Mouse (Mus musculus): ENCODE measurements around the gene Serpinb9b. TPM values are rescaled to one million over a fixed set of nuclear protein-coding genes. Genes with fewer than 3 reads are reported as not detected.

Serpinb9b gene
- total RNA-seq, 2 experiments from 2014 or later: 0.27 TPM; not detected in 1

DNA sequence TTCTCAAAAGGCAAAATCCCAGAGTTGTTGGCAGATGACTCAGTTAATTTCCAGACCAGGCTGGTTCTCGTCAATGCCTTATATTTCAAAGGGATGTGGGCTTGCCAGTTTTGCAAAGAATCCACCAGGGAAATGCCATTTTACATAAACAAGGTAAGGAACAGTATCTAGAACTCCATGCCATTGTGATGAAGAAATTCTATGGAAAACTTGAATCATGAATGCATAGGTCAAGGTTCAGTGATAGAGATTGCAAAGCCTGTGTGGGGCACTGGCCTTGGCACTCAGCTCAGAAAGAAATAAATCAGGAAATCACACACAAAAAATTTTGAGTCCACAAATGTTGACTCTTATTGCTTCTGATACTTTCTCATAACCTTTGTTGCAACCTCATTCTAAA, 8.3 kb downstream of the Serpinb9b start:
- ATAC-seq (ENCODE audit: poor library complexity, severe bottlenecking): no peak

DNA sequence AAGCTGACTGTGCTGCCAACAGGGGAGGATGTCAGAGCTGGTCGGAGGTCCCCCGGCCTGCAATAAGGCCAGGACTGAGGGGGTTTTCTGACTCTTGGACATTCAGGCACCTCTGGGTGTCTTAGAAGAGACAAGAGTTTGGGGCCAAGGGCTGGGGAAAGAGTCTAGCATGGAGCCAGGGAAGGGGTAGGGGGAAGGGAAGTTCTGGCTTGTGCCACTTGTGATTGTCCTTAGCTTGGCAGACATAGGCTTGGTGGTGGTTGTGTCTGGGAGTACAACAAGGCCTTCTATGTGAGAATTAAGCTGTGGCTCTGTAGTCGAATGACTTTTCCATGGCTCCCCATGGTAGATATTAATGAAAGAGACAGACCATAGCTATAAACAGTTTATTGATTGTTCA, 16.3 kb downstream of the Serpinb9b start:
- ATAC-seq (ENCODE audit: poor library complexity, severe bottlenecking): no peak

DNA sequence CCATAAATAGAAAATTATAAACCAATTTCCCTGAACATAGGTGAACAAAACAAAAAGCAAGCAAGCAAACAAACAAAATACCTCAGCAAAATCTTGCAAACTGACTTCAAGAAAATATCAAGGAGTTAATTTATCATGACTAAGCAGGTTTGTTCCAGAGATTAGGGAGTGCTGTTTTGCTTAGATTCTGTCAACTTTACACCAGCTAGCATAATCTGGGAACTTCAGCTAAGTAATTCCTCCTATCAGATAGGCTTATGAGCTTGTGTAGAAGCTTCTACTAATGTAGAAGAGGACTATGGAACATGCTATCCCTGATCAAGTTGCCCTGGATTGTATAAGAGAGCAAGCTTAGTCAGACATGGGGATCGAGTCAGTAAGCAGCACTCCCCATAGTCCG, 20.0 kb downstream of the Serpinb9b start:
- no peak for ATAC-seq (ENCODE audit: poor library complexity, severe bottlenecking)

DNA sequence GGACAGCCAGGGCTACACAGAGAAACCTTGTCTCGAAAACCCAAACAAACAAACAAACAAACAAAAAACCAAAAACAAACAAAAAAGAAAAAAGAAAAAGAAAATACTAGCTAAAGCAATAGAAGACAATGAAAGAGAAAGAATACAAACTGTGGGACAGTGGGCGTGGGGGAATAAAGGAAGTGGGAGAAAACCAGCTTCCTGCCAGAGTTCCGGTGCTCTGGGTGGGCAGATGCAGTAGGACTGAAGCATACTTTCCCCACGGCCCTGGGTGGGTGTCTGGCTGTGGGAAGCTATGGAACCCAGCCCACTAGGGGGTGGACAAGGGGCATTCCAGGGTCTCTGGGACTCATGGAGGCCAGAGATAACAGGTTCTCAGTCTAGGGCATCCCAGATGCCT, 21.0 kb downstream of the Serpinb9b start:
- peak; percentile 64 for ATAC-seq (ENCODE audit: poor library complexity, severe bottlenecking)

DNA sequence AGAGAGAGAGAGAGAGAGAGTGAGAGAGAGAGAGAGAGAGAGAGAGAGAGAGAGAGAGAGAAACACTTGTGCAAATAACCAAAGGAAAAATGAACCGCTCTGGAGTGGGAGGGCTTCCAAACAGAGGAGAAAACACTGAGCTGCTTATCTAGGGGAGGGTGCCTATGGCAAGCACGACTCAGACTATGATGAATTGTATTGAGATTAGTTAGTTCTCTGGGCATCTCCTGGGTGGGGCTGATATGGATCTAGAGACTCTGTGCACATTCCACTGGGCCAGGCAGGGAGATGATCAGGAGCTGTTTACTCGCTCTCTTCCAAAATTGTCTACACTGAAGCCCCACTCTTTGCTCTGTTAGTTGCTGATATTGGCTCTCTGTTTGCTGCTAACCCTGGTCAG, 24.5 kb downstream of the Serpinb9b start:
- ATAC-seq (ENCODE audit: poor library complexity, severe bottlenecking): no peak

DNA sequence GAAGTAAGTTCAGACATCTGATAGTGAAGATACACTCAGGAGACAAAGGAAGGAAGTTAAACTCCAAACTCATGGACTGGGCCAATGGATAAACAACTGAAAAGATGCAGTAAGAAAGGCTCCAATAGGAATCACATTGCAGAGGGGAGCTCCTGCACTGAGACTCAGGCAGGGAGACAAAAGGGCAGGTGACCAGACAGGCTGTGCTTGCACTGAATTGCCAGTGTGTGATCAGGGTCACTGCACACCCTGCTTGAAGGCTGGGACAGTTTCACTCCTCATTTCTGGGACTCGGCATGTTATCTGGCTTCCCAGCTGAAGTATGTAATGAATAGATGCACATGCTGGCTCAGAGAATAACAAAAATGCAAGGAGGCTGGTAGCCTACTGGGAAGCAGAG, 35.8 kb downstream of the Serpinb9b start:
- no peak for ATAC-seq (ENCODE audit: poor library complexity, severe bottlenecking)

DNA sequence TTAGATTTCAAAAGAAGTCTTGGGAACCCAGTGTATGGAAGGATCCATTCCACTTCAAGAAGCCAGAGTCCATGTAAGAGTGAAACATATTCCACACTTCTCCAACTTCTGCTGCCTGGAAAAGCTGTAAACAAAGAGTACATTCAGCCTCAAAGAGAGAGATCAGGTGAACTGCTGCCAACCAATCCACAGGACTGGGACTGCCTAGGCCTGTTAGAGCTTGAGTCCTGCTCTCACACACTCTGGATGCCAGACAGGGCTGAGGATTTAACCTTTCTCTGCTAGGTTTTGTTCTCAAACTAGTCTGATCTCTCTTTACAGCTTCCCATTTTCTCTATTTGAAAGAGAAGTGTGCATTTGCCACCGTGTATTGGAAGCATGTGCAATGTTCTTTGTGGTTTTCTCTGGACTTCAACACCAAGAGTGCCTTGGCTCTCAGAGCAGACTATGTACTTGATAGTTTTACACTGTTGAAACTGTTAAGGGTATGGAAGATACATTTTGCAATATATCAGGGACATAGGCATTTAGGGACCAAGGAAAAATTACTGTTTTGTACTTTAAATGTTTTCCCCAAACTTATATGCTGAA, 40.3 kb downstream of the Serpinb9b start:
- peak; percentile 30 for ATAC-seq (ENCODE audit: poor library complexity, severe bottlenecking)

DNA sequence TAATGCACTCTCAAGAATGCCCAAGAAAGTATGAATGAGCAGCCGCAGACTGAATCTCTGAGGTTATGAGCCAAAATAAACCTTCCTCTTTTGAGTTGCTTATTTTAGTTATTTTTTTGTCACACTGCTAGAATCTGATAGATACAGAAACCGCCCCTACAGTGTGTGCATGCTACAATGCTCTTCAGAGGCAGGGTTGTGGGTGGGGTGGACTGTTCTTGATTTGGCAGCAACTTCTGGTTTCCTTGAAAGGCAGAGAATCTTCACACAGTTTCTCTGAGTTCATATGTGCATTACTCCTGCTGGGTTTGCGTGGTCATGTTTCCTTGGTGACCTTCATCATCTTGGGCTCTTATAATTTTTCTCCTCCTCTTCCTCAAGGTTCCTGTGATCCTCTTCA, 40.9 kb downstream of the Serpinb9b start:
- ATAC-seq (ENCODE audit: poor library complexity, severe bottlenecking): peak; percentile 57

DNA sequence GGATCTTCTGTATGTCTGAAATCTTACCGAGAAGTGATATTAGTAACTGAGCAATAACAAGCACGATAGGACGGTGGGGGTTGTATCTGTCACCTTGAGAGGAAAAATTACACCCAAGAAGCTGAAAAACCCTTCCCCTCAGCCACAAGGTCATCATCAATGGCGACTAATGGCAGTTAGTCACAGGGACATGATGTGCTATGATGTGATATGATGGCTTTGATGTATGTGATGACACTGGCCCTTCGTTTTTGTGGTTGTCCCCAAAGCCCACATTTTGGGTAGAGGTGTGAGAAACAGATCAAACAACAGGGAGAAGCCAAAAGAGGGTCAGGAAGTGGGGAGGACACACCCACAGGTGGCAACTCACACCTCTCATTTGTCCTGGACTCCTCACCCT, 44.6 kb downstream of the Serpinb9b start:
- peak; percentile 56 for ATAC-seq (ENCODE audit: poor library complexity, severe bottlenecking)

DNA sequence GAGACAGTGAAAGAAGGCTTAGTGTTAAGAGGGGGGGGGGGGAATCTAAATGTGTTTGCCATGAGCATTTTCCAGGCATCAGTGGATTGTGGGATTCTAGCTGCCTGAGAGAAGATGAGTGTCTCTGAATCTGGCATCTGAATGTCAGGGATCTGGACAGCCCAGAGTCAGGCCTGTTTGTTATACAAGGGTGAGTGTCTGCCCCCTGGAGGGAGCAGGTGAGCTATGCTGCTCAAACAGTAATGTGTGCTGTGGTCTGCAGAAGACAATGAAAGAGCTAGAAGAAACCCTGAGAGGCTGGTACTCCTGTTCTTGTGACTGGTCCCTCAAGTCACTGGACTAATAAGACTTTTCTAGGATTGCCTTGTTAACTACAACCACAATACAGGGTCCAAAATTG, 46.8 kb downstream of the Serpinb9b start:
- ATAC-seq (ENCODE audit: poor library complexity, severe bottlenecking): peak; percentile 20; the same call in 1 of the 2 replicates

DNA sequence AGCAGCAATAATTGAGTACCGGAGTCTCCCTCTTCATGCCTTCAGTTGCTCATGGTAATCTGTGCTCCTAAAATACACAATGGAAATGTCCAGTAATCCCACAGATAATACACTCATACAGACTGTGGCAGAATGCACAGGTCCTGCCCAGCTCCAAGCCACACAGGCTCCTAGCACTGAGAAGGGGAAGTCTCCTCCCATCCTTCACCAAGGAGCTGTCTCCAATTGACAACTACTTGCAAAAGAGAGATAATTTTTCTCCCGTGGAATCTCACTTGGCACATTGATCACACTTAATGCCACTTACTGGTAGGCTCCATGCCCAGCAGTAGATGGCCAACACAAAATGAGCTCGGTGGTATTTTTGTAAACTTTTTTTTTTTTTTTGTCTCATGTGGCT, 49.0 kb downstream of the Serpinb9b start:
- peak; percentile 22; the same call in 1 of the 2 replicates for ATAC-seq (ENCODE audit: poor library complexity, severe bottlenecking)

DNA sequence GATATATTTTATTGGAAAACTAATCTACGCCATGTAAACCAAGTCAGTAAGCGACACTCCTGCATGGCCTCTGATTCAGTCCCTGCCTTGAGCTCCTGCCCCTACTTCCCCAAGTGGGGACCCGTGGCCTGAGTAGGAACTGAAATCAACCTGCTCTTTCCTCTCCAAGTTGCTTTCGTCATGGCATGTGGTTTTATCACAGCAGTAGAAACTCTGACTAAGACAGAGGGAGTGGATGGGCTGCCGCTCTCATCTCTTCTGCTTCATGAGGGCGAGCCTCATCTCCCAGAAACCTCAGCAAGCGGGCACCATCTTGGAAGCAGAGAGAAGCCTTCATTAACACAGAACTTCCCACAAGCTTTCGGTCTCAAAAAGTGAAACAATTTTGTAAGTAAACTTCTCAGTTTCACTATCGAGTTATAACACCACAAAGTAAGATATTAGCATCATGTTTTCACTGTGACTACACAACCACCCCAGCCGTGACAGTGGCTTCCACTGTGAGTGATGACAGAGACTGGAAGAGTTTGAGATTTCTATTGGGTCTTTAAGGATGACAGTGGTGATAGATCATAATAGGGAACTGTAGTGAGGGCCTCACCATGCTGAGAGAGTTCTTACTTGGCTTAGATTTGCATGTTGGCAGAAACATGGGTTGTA, 49.9 kb downstream of the Serpinb9b start:
- ATAC-seq (ENCODE audit: poor library complexity, severe bottlenecking): peak; percentile 86

DNA sequence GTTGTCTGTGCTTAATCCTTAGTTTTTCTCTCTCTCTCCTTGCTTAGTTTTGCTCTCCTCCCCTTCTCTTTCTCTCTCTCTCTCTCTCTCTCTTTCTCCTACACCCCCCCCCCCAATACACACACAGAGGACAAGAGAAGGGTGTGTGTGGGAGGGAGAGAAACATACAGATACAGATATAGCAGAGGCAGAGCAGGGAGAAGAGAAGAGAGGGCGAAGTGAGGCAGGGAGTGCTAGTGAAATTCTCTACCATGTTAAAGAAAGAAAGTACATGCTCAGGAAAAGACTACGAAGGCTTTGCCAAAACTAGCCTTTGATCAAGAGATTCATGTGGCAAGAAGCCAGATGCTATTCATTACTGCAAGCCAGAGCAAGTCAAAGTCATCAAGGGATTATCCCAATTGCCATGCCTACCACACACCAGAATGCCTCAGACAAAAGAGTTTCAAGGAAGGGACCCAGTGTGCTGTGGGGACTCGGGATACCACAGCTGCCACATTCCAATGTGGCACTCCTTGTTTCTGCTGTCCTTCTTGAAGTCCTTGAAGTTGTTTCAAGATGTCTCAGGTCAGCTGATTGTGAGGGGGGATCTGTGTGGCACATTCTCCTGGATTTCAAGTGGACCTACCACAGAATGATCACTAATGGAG, 51.0 kb downstream of the Serpinb9b start, which contains the start of gene Serpinb1b:
Gene Serpinb1b, plus strand, starts transcription at position 520 of the 650 bp plus-strand sequence.
- ATAC-seq (ENCODE audit: poor library complexity, severe bottlenecking): no peak

DNA sequence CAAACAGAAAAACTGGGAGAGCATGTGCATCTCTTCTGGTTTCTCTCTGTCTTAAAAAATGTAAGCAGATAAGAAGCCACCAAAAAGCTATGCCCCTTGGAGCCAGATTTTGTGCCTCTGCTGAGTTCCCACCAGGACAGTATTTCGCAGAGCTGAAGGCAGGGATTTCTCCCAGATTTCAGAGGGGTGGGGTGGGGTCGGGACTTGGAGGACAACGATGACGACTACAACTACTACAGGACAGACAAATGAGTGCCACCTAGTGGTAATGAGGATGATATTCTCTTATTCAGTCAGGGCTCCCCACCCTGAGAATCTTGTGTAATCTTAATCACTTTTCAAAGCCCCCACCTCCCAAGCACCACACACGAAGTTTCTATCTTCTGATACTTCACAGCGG, 52.2 kb downstream of the Serpinb9b start:
- ATAC-seq (ENCODE audit: poor library complexity, severe bottlenecking): no peak

DNA sequence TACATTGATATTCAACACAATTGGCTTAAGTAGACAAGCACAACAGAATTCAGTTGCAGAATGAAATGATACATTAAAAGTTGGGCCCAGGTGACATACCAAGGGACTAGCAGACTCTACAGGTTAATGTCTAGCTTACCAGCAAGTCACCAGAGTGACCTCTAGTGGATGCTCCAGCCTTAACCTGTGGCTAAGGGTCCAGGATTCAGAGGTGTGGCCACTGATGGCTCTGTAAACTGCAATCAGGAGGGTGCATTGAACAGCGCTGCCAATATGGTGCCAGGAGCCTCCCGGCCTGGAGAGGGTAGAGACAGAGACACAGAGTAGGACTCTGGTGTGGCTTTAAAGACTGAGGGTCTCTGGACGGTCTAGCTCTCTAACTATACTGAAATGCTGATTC, 53.1 kb downstream of the Serpinb9b start:
- no peak for ATAC-seq (ENCODE audit: poor library complexity, severe bottlenecking)

DNA sequence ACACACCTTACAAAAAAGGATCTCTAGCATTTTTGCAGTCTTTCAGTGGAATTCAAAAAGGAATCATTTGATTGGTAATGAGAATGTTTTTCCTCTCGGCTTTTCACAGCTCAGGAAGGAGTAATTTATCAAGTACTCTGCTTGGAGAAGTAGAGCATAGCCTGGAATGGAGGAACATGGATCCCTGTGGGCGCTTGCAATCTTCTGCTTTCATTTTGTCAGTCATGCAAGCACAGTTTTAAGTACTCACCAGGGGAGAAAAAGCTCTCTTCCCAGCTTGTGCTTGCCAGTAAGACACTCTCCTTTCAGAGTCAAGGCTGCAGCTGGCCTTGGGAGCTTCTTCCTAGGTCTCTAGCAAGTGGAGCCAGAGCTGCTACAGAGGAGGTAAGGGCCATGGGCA, 56.6 kb downstream of the Serpinb9b start:
- ATAC-seq (ENCODE audit: poor library complexity, severe bottlenecking): no peak

DNA sequence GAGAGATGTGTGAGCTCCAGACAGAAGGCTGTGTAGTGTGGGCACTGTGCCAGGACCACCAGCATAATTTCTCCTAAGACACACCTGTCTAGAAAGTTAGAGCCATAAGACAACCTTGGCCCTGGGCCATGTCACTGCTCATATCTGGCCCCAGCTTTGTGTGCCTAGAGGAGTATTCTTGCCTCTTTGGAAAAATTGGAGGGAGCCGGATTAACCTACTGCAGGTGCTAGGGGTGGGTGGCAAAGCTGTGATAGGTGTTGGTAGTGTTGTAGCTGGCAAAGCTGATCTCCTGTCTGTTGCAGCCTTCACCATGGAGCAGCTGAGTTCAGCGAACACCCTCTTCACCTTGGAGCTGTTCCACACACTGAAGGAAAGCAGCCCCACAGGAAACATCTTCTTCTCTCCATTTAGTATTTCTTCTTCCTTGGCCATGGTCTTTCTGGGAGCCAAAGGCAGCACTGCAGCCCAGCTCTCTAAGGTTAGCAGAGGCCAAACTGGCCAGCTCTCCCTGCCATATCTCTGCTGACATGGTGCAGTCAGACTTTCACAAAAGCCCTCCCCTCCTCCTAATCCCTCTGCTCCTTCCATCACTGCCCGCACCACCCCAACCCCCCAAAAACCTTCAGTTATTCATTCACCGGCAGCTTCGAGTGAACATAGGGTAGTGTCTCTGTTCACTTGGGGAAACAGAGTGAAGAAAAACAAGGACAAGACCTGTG, 57.9 kb downstream of the Serpinb9b start:
- no peak for ATAC-seq (ENCODE audit: poor library complexity, severe bottlenecking)

DNA sequence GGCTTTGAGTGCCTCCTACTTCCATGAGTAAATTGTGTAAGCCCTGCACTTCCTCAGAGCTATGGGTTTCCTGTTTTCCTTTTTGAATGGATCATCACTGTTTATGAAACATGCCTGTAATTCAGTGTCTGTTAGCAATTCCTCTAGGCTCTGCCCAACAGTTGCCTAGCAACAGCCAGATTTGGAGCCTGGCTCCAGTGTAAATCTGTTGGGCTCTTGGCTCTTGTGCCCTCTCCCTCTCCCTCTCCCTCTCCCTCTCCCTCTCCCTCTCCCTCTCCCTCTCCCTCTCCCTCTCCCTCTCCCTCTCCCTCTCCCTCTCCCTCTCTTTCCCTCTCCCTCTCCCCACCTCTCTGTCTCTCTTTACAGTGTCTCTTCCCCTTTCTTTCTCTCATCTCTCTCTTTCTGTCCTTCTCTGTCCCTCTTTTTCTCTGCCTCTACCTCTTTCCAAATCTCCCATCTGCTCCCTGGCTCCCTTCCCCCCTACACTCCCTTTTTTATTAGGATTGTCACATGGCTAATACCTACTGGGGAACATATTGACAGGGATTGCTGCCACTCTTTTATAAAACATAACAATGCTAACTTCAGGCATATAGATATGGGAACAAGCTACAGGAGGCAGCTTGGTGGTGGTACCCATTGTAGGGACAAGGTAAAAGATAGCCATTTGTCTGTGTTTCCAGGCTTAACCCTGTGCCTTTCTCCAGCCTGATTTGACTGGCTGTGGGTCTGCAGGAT, 58.6 kb downstream of the Serpinb9b start:
- ATAC-seq (ENCODE audit: poor library complexity, severe bottlenecking): no peak

DNA sequence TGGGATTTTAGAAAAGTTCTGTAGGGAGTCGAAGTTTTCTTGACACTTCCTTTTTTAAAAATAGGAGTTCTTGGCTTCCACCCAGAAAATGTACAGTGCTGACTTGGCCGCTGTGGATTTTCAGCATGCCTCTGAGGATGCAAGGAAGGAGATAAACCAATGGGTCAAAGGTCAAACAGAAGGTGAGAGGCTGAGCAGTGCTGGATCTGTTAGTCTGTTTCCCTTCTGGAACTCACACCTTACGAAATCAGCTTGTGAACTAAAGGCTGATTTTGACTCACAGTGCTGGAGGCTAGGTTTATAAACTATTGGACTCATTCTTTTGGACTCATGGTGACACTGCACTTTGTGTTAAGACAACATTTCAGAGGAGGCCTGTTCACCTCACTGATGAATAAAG, 62.4 kb downstream of the Serpinb9b start:
- ATAC-seq (ENCODE audit: poor library complexity, severe bottlenecking): no peak

DNA sequence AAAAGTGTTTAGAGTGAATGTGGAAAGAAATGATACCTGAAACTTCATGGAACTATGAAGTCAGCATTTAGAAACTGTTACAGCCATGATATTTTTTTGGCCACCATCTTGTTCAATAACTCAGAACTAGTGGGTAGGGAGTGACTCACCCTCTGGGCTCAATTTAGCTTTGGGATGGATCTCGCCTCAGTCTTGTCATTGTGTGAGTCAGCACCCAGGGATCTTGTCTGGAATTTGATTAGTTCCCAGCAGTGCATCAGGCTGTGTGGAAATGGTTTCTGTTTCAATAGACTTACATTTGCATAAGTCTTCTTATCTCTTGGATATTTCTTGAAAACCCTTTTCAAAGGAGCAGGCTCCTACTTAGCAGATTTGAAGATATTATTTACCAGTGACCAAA, 63.3 kb downstream of the Serpinb9b start:
- ATAC-seq (ENCODE audit: poor library complexity, severe bottlenecking): no peak

DNA sequence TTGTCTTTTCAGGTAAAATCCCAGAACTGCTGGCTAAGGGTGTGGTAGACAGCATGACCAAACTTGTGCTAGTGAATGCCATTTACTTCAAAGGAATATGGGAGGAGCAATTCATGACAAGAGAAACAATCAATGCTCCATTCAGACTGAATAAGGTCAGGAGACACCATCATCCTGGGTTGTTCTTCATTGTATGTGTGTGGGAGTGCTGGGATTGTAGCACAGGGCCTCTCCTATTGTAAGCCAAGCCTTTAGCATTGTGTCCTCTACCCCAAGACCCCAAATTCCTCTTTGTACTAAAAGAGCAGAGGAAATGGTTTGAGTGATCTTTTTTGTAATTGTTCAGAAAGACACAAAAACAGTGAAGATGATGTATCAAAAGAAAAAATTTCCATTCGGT, 64.1 kb downstream of the Serpinb9b start:
- no peak for ATAC-seq (ENCODE audit: poor library complexity, severe bottlenecking)

Measured in megakaryocyte, adult 5-6 weeks (primary cell).